Mouse (Mus musculus) cerebellum, adult (tissue): ENCODE data around the gene Acsm5.

ENCODE experiments used
- ATAC-seq: cut with Nextera tagmentation; 2 replicates; pipeline ENCODE4 v1.9.2; 2017; ENCODE audit warnings: mild to moderate bottlenecking, moderate library complexity, mixed read lengths; ENCODE audit not compliant: insufficient number of reproducible peaks, low FRiP score, low TSS enrichment

Gene Acsm5

DNA sequence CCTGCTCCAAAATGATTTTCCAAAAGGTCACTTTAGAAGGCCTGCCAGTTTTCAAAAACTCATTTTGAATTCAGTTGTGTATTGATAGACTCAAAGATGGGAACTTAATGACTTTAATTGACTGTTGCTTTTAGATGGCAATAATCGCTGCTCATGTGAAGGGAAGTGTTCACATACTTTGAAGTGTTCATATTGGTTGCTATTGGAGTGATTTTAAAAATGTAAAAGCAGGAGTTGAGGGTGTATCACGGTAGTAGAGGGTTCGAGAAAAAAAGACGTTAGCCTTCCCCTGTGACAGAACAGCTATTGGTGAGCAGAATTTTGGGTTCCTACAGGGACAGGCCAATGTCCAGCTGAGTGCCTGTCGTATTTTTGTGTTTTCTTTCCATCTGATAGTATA lies at the start of gene Acsm5:
Gene Acsm5 (plus strand): TSS at position 301 of the 400 bp plus-strand sequence.
- ATAC-seq = no peak

GRCm38 (mm10) chr7:119476500-119477389 lies 42.5 kb upstream of the Acsm5 start:
- no peak for ATAC-seq

DNA sequence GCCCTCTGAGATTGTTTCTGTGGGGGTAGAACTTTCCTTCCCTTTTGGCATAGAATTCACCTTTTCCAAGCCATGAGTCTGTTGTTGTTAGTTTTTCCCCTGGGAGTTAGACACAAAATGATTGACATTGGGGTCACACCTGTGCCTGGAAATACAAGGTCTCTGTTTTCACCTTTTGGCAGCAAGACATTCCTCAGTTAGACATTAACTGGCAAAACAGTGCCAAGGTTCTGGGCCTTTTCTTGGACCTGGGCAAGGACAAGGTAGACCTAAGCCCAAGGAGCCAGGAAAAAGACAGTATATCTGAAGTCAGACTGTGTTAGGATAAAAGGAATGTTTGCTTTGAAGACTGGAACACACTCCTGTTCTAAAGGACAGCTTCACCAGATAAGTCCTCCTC lies 40.0 kb upstream of the Acsm5 start, which contains the start of gene Umod:
Gene Umod (minus strand): TSS at position 27 of the 400 bp plus-strand sequence.
- no peak for ATAC-seq

GRCm38 (mm10) chr7:119484154-119484553 lies 35.1 kb upstream of the Acsm5 start:
- no peak for ATAC-seq

DNA sequence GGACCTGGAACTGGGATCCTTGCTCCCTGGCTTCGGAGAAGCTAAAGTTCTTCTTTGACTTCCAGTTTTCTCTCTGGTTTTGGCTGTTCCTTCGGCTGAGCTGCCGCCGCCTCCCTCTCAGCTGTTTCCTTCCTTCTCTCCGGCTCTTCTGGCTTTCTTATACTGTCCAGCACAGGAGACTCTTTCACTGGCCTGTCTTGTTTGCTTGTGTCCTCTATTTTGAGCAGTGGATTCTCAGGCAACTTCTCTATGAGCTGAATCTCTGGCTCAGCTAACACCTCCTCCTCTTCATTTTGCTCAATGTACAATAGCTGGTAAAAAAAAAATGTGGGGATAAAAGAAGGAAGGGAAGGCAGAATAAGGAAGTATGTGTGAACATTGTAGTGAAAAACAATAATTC lies 32.6 kb upstream of the Acsm5 start:
- no peak for ATAC-seq

- ATAC-seq = no peak
Measured at GRCm38 (mm10) chr7:119490041-119490780, 29.1 kb upstream of the Acsm5 start.

- no peak for ATAC-seq
Measured at GRCm38 (mm10) chr7:119511143-119511542, 8.1 kb upstream of the Acsm5 start.

GRCm38 (mm10) chr7:119513056-119513455 lies 6.2 kb upstream of the Acsm5 start:
- 0 out of 2 replicates have a peak, but pooled peaks have one; percentile 40 for ATAC-seq

DNA sequence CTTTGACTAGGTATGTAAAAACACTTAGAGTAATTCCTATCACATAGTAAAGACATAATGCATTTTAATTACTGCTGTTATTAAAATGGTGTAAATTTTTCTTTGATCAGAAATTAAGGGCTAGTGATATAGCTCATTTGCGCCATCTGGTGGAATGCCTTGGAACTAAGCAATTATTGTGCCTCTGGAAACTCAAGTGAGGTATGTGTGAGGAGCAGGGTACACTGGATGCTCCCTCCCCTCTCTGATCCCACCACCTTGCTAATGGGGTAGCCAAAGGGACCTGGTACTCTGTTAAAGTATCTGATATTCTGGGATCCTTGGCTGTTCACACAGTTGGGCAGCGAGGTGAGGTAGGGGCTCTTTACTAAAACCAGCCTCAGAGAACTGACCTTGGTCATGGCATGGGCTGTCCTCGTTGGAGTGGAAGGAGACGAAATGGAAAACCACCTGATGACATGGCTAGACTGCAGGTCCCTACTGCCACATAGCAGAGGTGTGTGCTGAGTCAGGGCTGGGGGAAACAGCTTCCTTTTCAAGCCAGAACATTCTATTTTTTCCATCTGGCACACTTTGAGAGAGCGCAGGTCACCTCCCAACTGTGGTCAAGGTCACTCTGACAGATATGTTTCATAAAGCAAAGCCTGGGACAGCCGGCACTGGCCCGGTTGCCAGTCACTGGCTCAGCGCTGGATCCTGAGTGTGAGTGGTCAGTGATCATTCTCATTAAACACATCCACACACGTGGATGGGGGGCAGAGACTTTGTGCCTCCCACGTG lies 3.6 kb upstream of the Acsm5 start:
- ATAC-seq = no peak

DNA sequence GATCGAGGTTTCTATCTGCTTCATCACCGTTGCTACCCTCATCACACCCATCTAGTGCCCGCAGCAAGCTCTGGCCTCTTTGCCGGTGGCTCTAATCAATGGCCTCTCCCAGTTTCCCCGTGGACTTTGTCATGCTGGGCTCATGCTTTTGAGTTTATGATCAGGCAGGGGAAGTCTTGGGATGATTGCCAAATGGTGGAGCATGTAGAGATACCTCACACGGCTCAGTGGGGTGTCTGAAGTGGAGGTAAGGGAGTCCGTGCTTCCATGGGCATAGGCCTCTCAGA lies 3.0 kb upstream of the Acsm5 start:
- ATAC-seq = no peak

GRCm38 (mm10) chr7:119519654-119520053 lies 391 bp downstream of the Acsm5 start:
- peak; percentile 51; the same call in 1 of the 2 replicates for ATAC-seq

GRCm38 (mm10) chr7:119521816-119522215 lies 2.6 kb downstream of the Acsm5 start:
- no peak for ATAC-seq

GRCm38 (mm10) chr7:119522385-119522784 lies 3.1 kb downstream of the Acsm5 start:
- ATAC-seq = no peak

DNA sequence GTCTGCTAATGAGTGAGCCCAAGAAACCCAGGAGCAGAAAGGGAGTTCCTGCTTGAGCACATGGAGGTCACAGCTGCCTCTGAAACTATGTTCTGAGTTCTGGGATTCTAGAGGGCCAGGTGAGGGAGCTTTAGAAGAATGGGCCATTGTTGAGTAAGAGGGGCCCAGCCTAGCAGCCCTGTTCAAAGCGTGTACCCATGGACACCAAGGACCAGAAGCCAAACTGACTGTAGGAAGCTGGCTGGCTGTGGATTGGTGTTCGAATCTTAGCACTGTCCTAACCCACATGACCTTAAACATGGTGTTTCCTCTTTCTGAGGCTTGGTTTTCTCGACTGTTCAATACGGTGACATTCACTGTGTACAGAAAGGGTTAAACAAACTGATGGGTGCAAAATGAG lies 4.1 kb downstream of the Acsm5 start, which contains the start of gene Pdilt:
Gene Pdilt (minus strand): TSS at position 101 of the 400 bp plus-strand sequence.
- no peak for ATAC-seq

DNA sequence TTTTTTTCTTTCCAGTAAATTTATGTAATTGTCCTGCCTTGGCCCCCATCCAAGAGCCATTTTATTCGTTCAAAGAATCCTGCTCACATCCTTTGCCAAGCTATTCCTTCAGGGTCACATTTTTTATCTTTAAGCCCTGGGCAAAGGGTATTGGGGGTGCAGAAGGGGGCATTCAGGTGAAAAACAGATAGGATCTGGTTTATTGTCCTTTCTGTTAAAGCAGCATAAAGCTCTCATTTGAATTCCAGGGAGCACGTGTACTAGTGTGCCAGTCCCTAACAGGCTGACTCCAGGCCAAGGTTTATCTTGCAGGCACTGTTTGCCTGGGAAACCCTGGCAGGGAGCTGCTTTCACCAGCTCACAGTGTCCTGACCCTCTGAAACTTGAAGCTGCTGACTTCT lies 6.6 kb downstream of the Acsm5 start:
- ATAC-seq = no peak

DNA sequence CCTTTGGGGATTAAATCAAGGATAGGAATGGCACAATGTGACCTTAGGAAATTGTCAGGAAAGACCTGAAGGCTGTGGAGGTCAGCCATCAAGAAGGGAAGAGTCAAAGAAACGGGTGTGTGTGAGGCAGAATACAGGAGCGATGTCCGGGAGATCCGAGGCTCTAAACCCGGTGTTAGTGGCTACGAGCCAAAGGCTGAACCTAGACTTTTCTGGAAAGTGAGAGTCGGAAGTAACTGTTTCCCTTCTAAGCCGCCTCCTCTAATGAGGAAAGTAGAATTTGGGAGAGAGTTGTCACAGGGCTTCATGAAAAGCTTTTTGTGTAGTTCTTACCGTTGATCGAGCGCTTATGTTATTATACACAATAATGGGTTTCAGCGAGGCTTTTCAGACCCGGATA lies 7.2 kb downstream of the Acsm5 start:
- no peak for ATAC-seq

- no peak for ATAC-seq
Measured at GRCm38 (mm10) chr7:119527135-119527534, 7.9 kb downstream of the Acsm5 start.

DNA sequence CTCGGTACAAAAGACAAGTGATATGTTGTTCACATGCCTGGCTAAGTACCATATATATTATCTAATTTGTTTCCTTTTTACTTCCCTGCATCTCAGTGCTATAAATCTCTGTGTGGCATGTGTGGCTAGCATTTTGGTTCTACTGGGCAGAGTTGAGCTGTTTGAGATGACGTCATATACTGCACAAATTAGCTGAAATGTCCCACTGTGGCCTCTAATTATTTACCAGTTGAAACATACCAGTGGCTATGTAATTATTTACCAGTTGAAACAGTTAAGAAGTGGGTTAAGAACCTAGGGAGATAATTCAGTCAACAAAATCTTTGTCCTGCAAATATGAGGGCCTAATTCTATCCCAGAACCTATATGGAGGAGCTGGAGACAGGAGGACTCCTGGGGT lies 8.3 kb downstream of the Acsm5 start:
- no peak for ATAC-seq

DNA sequence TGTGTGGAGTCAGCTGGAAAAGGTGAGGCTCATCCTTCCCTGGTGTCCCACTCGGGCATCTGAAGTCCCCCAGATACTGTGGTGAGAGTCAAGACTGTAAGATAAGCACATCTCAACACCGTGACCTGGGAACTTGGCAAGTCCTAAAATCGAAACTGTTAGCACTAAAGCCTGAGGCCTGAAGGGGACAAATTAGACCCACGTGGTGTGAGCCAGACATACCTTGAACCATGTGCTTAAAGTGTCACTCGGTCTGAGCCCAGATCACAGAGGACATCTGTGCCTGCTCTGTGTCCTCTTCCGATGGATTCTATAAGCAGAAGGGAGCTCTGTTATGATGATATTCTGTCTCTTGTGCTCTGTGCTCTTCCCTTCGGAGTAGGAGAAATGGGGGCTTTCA lies 9.4 kb downstream of the Acsm5 start:
- ATAC-seq = no peak

DNA sequence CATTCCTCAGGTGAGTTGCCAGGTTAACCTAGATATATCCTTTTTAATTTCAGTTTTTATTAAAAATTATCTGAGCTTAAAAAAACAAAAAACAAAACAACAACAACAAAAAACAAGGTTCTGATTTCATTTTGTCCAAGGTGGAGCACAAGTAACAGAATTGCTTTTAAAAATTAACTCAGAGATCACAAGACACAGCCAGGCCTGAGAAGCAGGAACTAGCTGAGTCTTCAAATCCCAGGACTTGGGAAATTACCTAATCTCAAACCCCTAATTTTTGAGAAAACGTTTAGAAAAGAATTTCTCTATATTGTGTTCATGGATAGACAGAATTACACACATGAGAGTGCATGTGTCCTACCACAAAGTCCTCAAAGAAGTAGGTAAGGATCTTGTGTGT lies 13.7 kb downstream of the Acsm5 start:
- ATAC-seq = no peak

DNA sequence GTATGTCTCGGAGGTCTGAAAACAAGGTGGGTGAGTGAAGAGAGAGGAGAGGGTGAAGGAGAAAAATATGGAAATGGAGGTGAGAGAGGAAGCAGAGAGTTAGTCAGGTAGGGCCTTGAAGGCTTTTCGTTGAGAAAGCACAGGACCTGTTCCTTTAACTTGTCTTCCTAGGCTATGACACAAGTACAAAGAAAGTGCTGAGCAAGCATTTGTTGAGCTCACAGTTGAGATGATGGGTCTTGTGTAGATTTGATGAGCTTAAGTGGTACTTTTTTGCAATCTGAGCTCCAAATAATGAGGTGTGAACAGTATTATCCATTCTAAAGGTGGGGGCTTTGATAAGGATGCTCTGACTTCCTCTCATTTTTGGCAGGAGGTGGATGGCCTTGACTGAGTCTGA lies 15.1 kb downstream of the Acsm5 start:
- ATAC-seq = no peak
